Mouse (Mus musculus) ZHBTc4 (cell line): Measurements from ENCODE around the gene Ndufs2.
"Not testable (repeated sequence)": the region's sequence is repeated elsewhere in the genome, so short reads cannot be mapped to it uniquely, and the experiment has no call there.

ENCODE experiments used
- DNase-seq: peaks from one replicate; pipeline ENCODE4 v3.0.0-alpha.2; 2011; ENCODE audit warnings: low read depth, low spot score

Gene Ndufs2

GRCm38 (mm10) chr1:171256095-171256818, 5.1 kb upstream of the Ndufs2 start:
- DNase-seq = no peak

GRCm38 (mm10) chr1:171252415-171252814, 1.2 kb upstream of the Ndufs2 start:
- DNase-seq = no peak

GRCm38 (mm10) chr1:171251594-171252324, 571 bp upstream of the Ndufs2 start:
- peak; percentile 46 for DNase-seq

GRCm38 (mm10) chr1:171249913-171250600, 1.1 kb downstream of the Ndufs2 start, which contains the start of gene Adamts4:
Gene Adamts4 (plus strand): TSS chr1:171250421.
- no peak for DNase-seq

GRCm38 (mm10) chr1:171248386-171249226, 2.6 kb downstream of the Ndufs2 start:
- DNase-seq = no peak

DNA sequence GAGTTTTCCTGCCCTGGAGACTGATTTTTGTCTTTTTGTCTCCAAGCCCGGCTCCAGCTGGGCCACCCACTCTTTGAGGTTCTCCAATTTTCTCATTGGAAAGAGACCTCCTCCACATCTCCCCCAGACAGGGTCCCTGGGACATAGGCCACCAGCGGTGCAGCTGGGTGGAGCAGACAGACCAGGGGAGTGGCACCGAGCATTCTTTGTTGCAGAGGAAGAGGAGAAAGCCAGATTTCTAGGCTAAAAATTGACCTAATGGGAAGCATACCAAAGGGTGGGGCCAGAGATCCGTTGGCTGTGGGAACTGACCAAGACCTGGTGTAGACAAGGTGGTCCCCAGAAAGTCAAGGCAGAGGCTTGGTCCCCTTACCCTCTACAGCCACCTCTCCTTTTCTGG, 3.3 kb downstream of the Ndufs2 start:
- no peak for DNase-seq

DNA sequence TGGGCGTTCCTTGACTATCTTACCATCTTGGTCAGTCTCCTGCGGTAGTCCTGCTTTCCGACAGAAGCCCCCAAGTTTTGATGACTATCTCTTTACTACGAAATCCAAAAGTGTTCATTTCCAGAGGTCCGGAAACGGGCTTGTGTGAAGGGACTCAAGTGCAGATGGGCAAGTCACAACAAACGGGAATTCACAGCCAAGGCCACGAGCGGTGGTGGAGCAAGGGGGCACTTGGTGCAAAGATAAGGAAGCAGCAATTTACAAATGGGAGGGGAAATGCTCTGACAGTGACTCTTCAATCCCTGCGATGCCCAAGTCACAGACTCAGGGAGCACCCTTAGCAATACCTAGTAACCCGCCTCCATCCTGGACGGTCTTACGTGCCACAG, 3.7 kb downstream of the Ndufs2 start:
- DNase-seq = no peak

DNA sequence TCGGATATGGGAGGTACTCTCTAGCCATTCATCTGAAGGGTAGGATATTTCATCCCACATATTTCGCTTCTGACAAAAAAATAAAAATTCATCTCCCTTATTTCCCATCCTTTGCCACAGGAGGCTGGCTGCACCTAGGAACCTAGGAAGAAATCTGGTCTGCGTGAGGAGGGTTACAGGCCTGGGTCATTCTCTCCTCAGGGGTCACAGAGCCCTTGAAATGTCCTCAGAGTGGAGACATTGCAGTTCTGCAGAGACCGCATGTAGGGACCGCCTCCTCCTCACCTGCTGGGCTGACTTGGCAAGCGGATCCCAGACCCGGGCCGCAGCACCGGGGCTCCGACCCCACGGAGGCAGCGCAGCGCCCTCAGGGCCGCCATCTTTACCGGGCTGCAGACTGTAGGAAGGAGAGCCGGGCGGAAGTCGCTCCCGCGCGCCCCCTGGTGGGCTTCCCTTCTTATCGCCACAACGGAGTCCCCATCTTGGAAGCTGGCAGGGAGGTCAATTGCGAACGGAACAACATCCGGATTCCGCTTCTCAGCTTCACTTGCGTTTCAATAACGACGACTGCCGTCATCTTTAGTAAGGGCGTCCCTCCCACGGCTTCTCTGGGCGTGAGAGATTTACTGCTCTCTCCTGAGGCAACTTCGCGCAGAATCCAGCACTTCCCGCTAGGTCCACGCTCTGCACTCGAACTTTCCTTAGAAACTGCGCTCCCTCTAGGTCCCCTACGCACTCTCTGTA, 4.3 kb downstream of the Ndufs2 start:
- DNase-seq = peak; percentile 98

DNA sequence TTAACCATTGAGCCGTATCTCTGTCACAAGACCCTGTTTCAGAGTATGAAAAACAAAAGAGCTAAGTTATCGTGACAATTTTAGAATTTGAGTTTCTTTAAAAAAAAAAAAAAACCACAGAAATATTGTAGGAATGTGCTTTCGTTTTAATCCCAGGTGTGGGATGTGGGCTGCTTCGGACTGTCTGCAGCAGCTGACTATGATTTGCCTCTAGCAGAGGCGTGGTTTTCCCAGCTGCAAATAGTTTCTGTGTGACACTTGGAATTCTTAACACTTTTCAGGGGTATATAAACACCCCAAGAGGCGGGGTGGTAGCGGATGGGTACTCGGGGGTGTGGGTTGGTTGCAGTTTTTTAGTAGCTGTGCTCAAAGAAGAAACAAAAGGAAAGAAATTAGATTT, 5.8 kb downstream of the Ndufs2 start:
- no peak for DNase-seq

DNA sequence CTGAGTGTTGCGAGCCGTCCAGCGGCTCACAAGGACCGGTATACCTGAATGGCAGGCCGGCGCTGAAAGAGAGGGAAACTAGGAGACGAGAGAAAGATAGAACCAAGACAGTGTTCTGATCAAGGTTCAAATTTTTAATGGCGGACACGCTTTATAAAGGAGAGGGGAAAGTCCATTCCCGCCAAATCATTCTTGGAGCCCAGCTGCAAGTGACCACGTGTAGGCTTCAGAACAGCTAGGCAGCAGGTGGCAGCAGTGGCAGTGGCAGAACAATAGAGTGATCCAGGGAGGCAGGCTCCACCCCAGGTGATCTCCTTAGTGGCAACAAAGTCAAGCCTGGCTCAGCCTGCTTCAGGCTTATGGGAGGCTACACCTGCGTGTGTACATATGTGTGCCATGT, 9.2 kb downstream of the Ndufs2 start:
- DNase-seq = not testable (repeated sequence)

DNA sequence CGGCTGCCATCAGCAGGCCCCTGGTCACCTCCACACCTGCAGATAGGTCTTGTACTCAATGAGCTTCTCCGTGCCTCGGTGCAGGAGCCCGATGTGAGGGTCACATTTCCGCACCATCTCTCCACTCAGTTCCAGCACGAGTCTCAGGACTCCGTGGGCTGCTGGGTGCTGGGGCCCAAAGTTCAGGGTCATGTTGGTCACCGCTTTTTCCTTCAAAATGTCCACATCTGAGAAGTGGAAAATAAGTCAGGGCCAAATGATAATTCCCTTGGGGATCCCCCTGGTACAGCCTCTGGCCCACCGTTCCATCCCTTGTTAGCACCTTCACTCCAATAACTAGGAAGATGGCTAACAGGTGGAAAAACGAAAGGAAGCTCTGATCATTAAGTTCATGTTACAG, 10.3 kb downstream of the Ndufs2 start:
- no peak for DNase-seq

DNA sequence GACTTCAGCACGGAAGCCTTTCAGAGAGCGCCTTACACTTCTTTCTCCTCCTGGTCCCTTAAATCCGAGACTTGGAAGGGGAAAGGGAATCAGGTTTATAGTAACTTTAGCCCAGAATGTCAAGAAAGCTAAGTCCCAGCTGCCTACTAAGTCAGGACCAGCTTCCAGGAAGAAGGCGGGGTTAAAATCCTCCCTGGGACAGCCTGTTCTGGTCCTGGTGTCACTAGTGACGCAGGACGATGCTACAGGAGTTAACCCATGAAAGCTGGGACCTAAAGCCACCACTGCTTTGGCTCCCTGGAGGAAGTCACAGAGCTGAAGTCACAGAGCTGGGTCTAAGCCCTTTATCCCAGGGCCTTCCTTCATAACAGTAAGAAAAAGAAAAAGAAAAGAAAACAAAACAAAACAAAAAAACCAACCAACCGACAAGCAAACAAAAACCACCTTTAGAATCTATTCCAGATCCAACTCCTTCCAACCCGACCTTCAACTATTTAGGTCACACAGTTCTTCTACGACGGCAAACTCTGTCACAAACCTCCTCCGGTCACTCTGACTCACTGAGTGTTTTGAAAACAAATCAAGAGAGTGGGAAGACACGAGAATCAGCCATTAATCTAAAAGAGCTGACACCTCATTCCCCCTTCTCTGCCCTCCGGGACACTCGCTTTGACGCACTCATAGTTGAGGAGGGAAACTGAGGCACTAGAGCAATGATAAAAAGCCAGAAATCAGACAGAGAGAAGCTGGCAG, 11.0 kb downstream of the Ndufs2 start:
- no peak for DNase-seq

DNA sequence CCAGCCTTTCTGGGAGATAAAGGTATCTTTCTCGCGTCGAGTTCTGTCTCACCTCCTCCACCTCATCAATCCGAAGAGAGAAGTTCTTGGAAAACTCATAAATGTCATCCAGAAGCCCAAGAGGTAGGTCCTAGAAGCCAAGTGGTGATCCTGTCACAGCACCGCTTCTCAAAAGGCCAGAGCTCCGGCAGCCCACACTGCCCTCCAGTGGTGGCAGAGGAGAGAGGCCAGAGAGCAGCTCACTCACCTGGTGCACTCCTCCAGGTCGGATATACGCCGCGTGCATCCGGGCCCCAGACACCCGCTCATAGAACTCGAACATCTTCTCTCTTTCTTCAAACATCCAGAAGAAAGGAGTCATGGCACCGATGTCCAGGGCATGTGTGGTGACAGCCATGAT, 12.7 kb downstream of the Ndufs2 start:
- peak; percentile 89 for DNase-seq

- no peak for DNase-seq
Measured at GRCm38 (mm10) chr1:171237438-171237837, 13.8 kb downstream of the Ndufs2 start.

DNA sequence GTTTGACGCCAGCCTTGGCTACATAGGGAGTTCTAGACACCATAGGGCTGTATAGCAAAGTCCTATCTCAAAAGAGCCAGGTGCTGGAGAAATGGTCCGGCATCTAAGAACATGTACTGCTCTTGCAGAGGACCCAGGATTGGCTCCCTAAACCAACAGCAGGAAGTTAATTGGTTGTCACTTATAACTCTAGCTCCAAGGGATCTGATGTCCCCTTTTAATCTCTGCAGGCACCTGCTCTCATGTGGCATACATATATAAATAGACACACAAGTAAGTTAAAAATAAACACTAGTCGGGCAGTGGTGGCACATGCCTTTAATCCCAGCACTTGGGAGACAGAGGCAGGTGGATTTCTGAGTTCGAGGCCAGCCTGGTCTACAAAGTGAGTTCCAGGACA, 15.4 kb downstream of the Ndufs2 start:
- DNase-seq = no peak

DNA sequence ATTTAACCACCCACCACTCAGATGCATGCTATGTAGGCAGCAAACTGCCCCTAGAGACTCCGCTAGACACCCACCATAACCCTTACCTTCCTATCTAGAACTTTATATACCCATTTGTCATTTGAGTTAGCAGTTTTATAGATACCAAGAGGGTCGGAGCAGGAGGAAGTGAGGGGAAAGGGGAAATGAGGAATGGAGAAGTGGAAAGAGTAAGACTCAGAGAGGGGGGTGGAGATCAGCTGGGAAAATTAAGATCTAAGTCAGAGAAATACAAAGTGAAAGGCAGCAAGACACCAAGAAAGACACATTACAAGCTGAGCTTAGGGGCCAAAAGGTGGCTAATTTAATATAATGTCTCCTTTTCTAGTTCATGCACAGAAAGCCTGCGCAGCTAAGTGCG, 16.6 kb downstream of the Ndufs2 start:
- no peak for DNase-seq

GRCm38 (mm10) chr1:171234126-171234525, 17.1 kb downstream of the Ndufs2 start, which contains the start of gene Fcer1g:
Gene Fcer1g (minus strand): TSS chr1:171234365.
- DNase-seq = no peak

GRCm38 (mm10) chr1:171232800-171233730, 18.1 kb downstream of the Ndufs2 start:
- no peak for DNase-seq

GRCm38 (mm10) chr1:171232348-171232747, 18.8 kb downstream of the Ndufs2 start:
- DNase-seq = no peak
